In genomic region chr3:54807061-54807661, GRCm38 (mm10) we compare ENCODE assay signal across 8 mouse cellular contexts. TPM values are rescaled to one million over a fixed set of nuclear protein-coding genes. Genes with fewer than 3 reads are reported as not detected.
DNase-seq lines count a peak whose midpoint lies in the region; ATAC-seq and TF ChIP-seq lines count a peak whose summit lies in the region.

No protein-coding gene starts in this region.

- peak overlapping the region; percentile 97 for H3K4me2 ChIP-seq in embryonic facial prominence, embryonic 12.5 days (replicated peaks)
- H3K4me2 ChIP-seq in liver, embryonic 11.5 days, result peak overlapping the region; percentile 96

- H3K27ac ChIP-seq in MEL (ENCODE audit: control insufficient read depth, low read depth, low read length), result peak overlapping the region; percentile 21; the same call in 1 of the 2 replicates
- H3K27ac ChIP-seq in embryonic facial prominence, embryonic 12.5 days, result peak overlapping the region; percentile 86
- H3K27ac ChIP-seq in hindbrain, embryonic 10.5 days, result peak overlapping the region; percentile 98
- H3K27ac ChIP-seq in liver, embryonic 11.5 days (ENCODE audit: low read depth, low read length), result peak overlapping the region; percentile 73

- H3K9me3 ChIP-seq in MEL (replicated peaks; ENCODE audit: insufficient read depth, low read length), result no peaks in the 10 kb centered on the region
- H3K9me3 ChIP-seq in embryonic facial prominence, embryonic 12.5 days, result no peaks in the 10 kb centered on the region
- H3K9me3 ChIP-seq in hindbrain, embryonic 10.5 days, result no peaks in the 10 kb centered on the region
- H3K9me3 ChIP-seq in liver, embryonic 11.5 days (ENCODE audit: control insufficient read depth, low read length), result no peaks in the 10 kb centered on the region

- peak overlapping the region; percentile 80 to 92 for H3K4me3 ChIP-seq in MEL (ENCODE audit: control insufficient read depth in 1 of 2, insufficient read depth in 1 of 2, low read depth in 2 of 2, low read length in 2 of 2)
- H3K4me3 ChIP-seq in embryonic facial prominence, embryonic 12.5 days, result peak overlapping the region; percentile 75
- H3K4me3 ChIP-seq in hindbrain, embryonic 10.5 days, result peak overlapping the region; percentile 88
- H3K4me3 ChIP-seq in liver, embryonic 11.5 days (ENCODE audit: low read depth, low read length), result peak overlapping the region; percentile 79

- H3K36me3 ChIP-seq in MEL (ENCODE audit: control insufficient read depth in 1 of 2, insufficient read depth in 2 of 2, low read length in 2 of 2), result peaks cover 7 to 14% of the 10 kb centered on the region in 2 experiments
- H3K36me3 ChIP-seq in embryonic facial prominence, embryonic 12.5 days, result peaks cover 10% of the 10 kb centered on the region
- peaks cover 26% of the 10 kb centered on the region for H3K36me3 ChIP-seq in hindbrain, embryonic 10.5 days
- peaks cover 4% of the 10 kb centered on the region; the same call in 1 of the 2 replicates for H3K36me3 ChIP-seq in liver, embryonic 11.5 days (ENCODE audit: control insufficient read depth, insufficient read depth, low read length)

- H3K27me3 ChIP-seq in MEL (ENCODE audit: control insufficient read depth in 1 of 2, insufficient read depth in 2 of 2, low read length in 2 of 2), result no peaks in the 10 kb centered on the region
- no peaks in the 10 kb centered on the region for H3K27me3 ChIP-seq in embryonic facial prominence, embryonic 12.5 days
- no peaks in the 10 kb centered on the region for H3K27me3 ChIP-seq in hindbrain, embryonic 10.5 days (ENCODE audit: insufficient read depth, poor library complexity, severe bottlenecking)
- H3K27me3 ChIP-seq in liver, embryonic 11.5 days (replicated peaks; ENCODE audit: control insufficient read depth, insufficient read depth, low read length), result no peaks in the 10 kb centered on the region

- H3K9ac ChIP-seq in MEL (ENCODE audit: control insufficient read depth, low read depth, low read length, poor library complexity, severe bottlenecking), result peak overlapping the region; percentile 83
- peak overlapping the region; percentile 90 for H3K9ac ChIP-seq in embryonic facial prominence, embryonic 12.5 days
- H3K9ac ChIP-seq in liver, embryonic 11.5 days (ENCODE audit: low read depth, low read length), result peak overlapping the region; percentile 88

- peak; percentile 35 to 41 for DNase-seq in kidney, postnatal 25 days
- DNase-seq in kidney, postnatal 14 days, result no peak
- DNase-seq in MEL (ENCODE audit: low read depth, low spot score), result peak; percentile 67
- no peak for DNase-seq in hindbrain, embryonic 10.5 days (ENCODE audit: low spot score)
- peak; percentile 72 for DNase-seq in liver, embryonic 11.5 days (ENCODE audit: low spot score)
- DNase-seq in right cerebral cortex, adult 2 months (ENCODE audit: low spot score in 2 of 2), result peak; percentile 36 to 58
- DNase-seq in adrenal gland, postnatal 4 days (ENCODE audit: low spot score in 2 of 2), result no peak

- TF ChIP-seq RAD21 in MEL (IDR thresholded peaks at IDR 0.05; ENCODE audit: low read depth, low read length), result no peak

- ATAC-seq in embryonic facial prominence, embryonic 12.5 days (ENCODE audit: insufficient number of reproducible peaks, insufficient read depth, low FRiP score, low TSS enrichment), result peak; percentile 68
- peak; percentile 68 for ATAC-seq in liver, embryonic 11.5 days (replicated peaks; ENCODE audit: low FRiP score)

- TF ChIP-seq POLR2A in MEL (IDR thresholded peaks at IDR 0.05; ENCODE audit: control insufficient read depth in 1 of 2, insufficient read depth in 1 of 2, low read depth in 1 of 2, low read length in 2 of 2, poor library complexity in 1 of 2), result no peak

- under 1% methylated on average over 56 of the region's 56 CpGs for WGBS in embryonic facial prominence, embryonic 12.5 days
- WGBS in hindbrain, embryonic 10.5 days, result under 1% methylated on average over 56 of the region's 56 CpGs
- WGBS in liver, embryonic 11.5 days, result under 1% methylated on average over 56 of the region's 56 CpGs

- TF ChIP-seq EP300 in MEL (IDR thresholded peaks at IDR 0.05; ENCODE audit: low read depth in 1 of 2, low read length in 2 of 2), result no peak

- TF ChIP-seq CTCF in MEL (IDR thresholded peaks at IDR 0.05 in 2 of 3, conservative IDR thresholded peaks at IDR 0.05 in 1 of 3; ENCODE audit: control insufficient read depth in 1 of 3, insufficient read depth in 1 of 3, low read depth in 2 of 3, low read length in 3 of 3, poor library complexity in 1 of 3, severe bottlenecking in 1 of 3), result no peak

- H3K4me1 ChIP-seq in MEL (ENCODE audit: control insufficient read depth in 1 of 2, insufficient read depth in 2 of 2, low read length in 2 of 2), result peaks cover 0 to 7% of the 10 kb centered on the region in 2 experiments; a peak in 3 of 4 replicates
- peaks cover 18% of the 10 kb centered on the region for H3K4me1 ChIP-seq in embryonic facial prominence, embryonic 12.5 days
- peaks cover 26% of the 10 kb centered on the region for H3K4me1 ChIP-seq in hindbrain, embryonic 10.5 days (replicated peaks)
- peaks cover 11% of the 10 kb centered on the region for H3K4me1 ChIP-seq in liver, embryonic 11.5 days (replicated peaks; ENCODE audit: control insufficient read depth, insufficient read depth, low read length)

- H3K79me2 ChIP-seq in MEL (ENCODE audit: control insufficient read depth, insufficient read depth, low read length, poor library complexity), result peaks cover 21% of the 10 kb centered on the region

TF ChIP-seq in MEL, 35 proteins besides CTCF, POLR2A, EP300 and RAD21:
- TF ChIP-seq ZKSCAN1 (IDR thresholded peaks at IDR 0.05; ENCODE audit: low read depth, low read length), result no peak
- 0 out of 2 replicates have a peak, but pooled peaks have one; percentile 39 for TF ChIP-seq MXI1 (IDR thresholded peaks at IDR 0.05; ENCODE audit: low read depth, low read length)
TF ChIP-seq in MEL: peak in this region for 1.

RNA-seq across cellular contexts. Expression of gene Rfxap, which starts 0.4 kb away (rescaled TPM):
- total RNA-seq in MEL (2012; rRNA removed), result 43.0 and 51.5 TPM in 2 replicates
- 10 to 100 TPM in 1 of 2 experiments, not detected in 1; 76.0 TPM for polyA plus RNA-seq in MEL (2012; ENCODE audit: insufficient read depth in 1 of 2, insufficient read length in 2 of 2, low read depth in 1 of 2, low replicate concordance in 2 of 2, missing spikeins in 1 of 2)
- polyA plus RNA-seq in embryonic facial prominence, embryonic 12.5 days (2016; fragmentation: Nextera tagmentation; extraction: Ambion mirVana), result 67.3 and 72.4 TPM in 2 replicates
- polyA plus RNA-seq in hindbrain, embryonic 10.5 days (2016; fragmentation: Nextera tagmentation; extraction: Ambion mirVana), result 32.9 and 39.5 TPM in 2 replicates
- polyA plus RNA-seq in liver, embryonic 11.5 days (2014; fragmentation: Nextera tagmentation; extraction: Ambion mirVana), result 38.1 and 38.7 TPM in 2 replicates
- 10 to 100 TPM; 30.5 to 36.7 TPM for total RNA-seq in adrenal gland, postnatal 4 days (2021)

RNA-seq across cellular contexts. Expression of gene Smad9, which starts 51.8 kb away (rescaled TPM):
- 0.07 TPM in 1 of 2 replicates, not detected in the other for total RNA-seq in MEL (2012; rRNA removed)
- under 1 TPM in 1 of 2 experiments, not detected in 1; 0.01 TPM for polyA plus RNA-seq in MEL (2012; ENCODE audit: insufficient read depth in 1 of 2, insufficient read length in 2 of 2, low read depth in 1 of 2, low replicate concordance in 2 of 2, missing spikeins in 1 of 2)
- polyA plus RNA-seq in embryonic facial prominence, embryonic 12.5 days (2016; fragmentation: Nextera tagmentation; extraction: Ambion mirVana), result 1.2 and 1.5 TPM in 2 replicates
- 0.19 and 0.25 TPM in 2 replicates for polyA plus RNA-seq in hindbrain, embryonic 10.5 days (2016; fragmentation: Nextera tagmentation; extraction: Ambion mirVana)
- 0.51 and 0.66 TPM in 2 replicates for polyA plus RNA-seq in liver, embryonic 11.5 days (2014; fragmentation: Nextera tagmentation; extraction: Ambion mirVana)
- 10 to 100 TPM; 22.9 to 24.8 TPM for total RNA-seq in adrenal gland, postnatal 4 days (2021)

Comparison
In these comparisons a context has a peak if more than half of its experiments do, and no peak if none do; other contexts are left out.
1. DNase-seq: peak in kidney, postnatal 25 days (2 of 2), MEL (single experiment), liver, embryonic 11.5 days (single experiment) and right cerebral cortex, adult 2 months (2 of 2); none in kidney, postnatal 14 days (single experiment), hindbrain, embryonic 10.5 days (single experiment) and adrenal gland, postnatal 4 days (0 of 2).
2. H3K27ac ChIP-seq: peak in every context shown above with its lines; median percentile 98 in hindbrain, embryonic 10.5 days; 86 in embryonic facial prominence, embryonic 12.5 days; 73 in liver, embryonic 11.5 days; 21 in MEL.
3. Peak in every context shown above with its lines, with median percentiles within 50 percentile points of each other: H3K4me3 ChIP-seq and H3K9ac ChIP-seq.